Mouse (Mus musculus) midbrain, embryonic 11.5 days (tissue): ENCODE measurements around the gene Arl4d. TPM values are rescaled to one million over a fixed set of nuclear protein-coding genes. Genes with fewer than 3 reads are reported as not detected.
A peak's percentile ranks its signal among the peaks of the same experiment; 100 is the strongest.
"Not testable (repeated sequence)": the region's sequence is repeated elsewhere in the genome, so short reads cannot be mapped to it uniquely, and the experiment has no call there.

ENCODE experiments used
- ATAC-seq: fragments of 200-750 bp; cut with Nextera tagmentation; 2 replicates; pipeline ENCODE4 v1.8.0; 2017; ENCODE audit warnings: moderate TSS enrichment, moderate library complexity; ENCODE audit not compliant: low FRiP score
- DNase-seq: peaks from one replicate; pipeline ENCODE4 v3.0.0; 2015; ENCODE audit warnings: low spot score; ENCODE audit errors: missing footprints
- H3K27ac ChIP-seq: fragments of 300-500 bp; sonication (generic); 2 replicates; pipeline ENCODE4 v1.5.1; 2014; ENCODE audit warnings: low read depth, low read length
- H3K27me3 ChIP-seq: fragments of 300-500 bp; sonication (generic); 2 replicates; pipeline ENCODE4 v1.6.1; 2014; ENCODE audit warnings: mild to moderate bottlenecking, low read length, moderate library complexity, mixed read lengths; ENCODE audit not compliant: control insufficient read depth, insufficient read depth
- H3K36me3 ChIP-seq: fragments of 300-500 bp; sonication (generic); 2 replicates; pipeline ENCODE4 v1.6.1; 2014; ENCODE audit warnings: mild to moderate bottlenecking, low read length, moderate library complexity, mixed read lengths; ENCODE audit not compliant: control insufficient read depth, insufficient read depth
- H3K4me1 ChIP-seq: fragments of 300-500 bp; sonication (generic); 2 replicates; pipeline ENCODE4 v1.6.1; 2014; ENCODE audit warnings: low read length; ENCODE audit not compliant: control insufficient read depth, insufficient read depth
- H3K4me2 ChIP-seq: fragments of 300-500 bp; sonication (generic); 2 replicates; pipeline ENCODE4 v1.6.1; 2014; ENCODE audit warnings: mild to moderate bottlenecking, moderate library complexity
- H3K4me3 ChIP-seq: fragments of 300-500 bp; sonication (generic); 2 replicates; pipeline ENCODE4 v1.5.1; 2014; ENCODE audit warnings: low read depth, low read length
- H3K9ac ChIP-seq: fragments of 300-500 bp; sonication (generic); 2 replicates; pipeline ENCODE4 v1.6.1; 2014; ENCODE audit warnings: low read length
- H3K9me3 ChIP-seq: fragments of 300-500 bp; sonication (generic); 2 replicates; pipeline ENCODE4 v1.6.1; 2016; ENCODE audit warnings: low read length; ENCODE audit not compliant: control insufficient read depth
- WGBS: fragments of 180-500 bp; shearing (Covaris S2); extraction: QIAGEN DNeasy Blood & Tissue Kit; methylation state at CpG from one replicate; pipeline ENCODE4 v1.1.7; 2014; 5-methylcytosine and 5-hydroxymethylcytosine counted together
- polyA plus RNA-seq: library from polyadenylated mRNA; unstranded; fragments of >200 nt; fragmentation: Nextera tagmentation; extraction: Ambion mirVana; gene quantifications from 2 replicates; pipeline ENCODE4 v1.2.1, GENCODE M21; 2014

Arl4d gene
- polyA plus RNA-seq, 1 experiment from 2014 or later, result 3.9 TPM

DNA sequence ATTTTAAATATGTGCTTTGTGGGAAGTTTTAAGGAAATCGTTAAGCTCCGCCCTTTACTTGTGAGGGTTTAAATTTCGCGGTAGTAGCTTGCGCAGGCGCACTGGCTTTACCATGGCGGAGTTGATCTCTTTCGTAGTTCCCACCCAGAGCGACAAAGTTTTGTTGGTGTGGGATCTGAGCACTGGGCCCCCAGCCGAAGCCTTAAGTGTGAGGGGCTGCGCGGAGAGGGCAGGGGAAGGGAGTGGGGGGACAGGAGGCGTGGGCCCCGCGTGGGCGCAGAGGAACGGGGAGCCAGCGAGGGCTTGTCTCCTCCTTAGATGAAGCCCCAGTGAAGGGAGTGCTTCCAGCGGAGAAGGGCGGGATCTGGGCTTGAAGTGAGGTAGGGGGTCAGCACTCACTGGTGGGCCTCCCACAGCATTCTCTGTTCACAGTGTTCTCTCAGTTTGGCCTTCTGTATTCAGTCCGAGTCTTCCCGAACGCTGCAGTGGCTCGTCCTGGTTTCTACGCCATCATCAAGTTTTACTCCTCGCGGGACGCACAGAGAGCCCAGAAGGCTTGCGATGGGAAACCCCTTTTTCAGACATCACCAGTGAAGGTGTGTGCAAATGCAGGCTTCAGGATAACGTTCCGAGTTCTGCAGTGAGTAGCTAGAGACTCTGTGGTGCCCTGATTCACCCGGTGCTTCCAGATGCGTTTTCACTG, 37.3 kb upstream of the Arl4d start:
- Histone ChIP-seq H3K4me2 (peak overlapping the region; percentile 83), H3K27ac (peak overlapping the region; percentile 98), H3K4me1 (peaks cover 6% of the 10 kb centered on the region; the same call in 1 of the 2 replicates), H3K4me3 (peak overlapping the region; percentile 51), H3K27me3 (no peaks in the 10 kb centered on the region), H3K9me3 (no peaks in the 10 kb centered on the region), H3K9ac (peak overlapping the region; percentile 83), H3K36me3 (peaks cover 2% of the 10 kb centered on the region; the same call in 1 of the 2 replicates)
- ATAC-seq (peak; percentile 61), DNase-seq (peak; percentile 99)
- WGBS, result under 1% methylated on average over 33 of the region's 33 CpGs

DNA sequence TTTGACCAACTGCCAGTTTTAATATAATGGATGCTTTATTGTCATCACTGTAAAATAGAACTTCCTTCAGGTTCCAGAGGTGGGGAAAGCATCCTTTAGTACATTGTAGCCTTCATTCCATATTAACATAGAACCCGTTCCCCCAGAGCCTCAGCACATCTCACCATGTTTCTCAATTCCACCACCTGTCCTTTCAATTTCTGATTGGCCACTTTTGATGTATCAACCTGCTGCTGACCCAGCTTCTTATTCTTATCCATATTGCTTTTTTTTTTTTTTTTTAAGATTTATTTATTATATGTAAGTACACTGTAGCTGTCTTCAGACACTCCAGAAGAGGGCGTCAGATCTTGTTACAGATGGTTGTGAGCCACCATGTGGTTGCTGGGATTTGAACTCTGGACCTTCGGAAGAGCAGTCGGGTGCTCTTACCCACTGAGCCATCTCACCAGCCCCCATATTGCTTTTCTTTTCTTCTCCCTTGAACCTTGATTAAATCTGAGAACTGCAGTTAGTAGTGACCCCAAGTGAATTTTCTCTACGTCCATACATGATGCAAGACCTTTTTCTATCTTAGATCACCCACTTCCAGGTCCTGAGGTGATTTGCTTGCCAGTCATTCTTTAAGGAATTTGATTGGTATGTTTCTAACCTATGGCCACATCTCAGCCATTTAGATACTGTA, 36.5 kb upstream of the Arl4d start:
- not testable (repeated sequence) for DNase-seq, H3K9ac ChIP-seq, H3K27me3 ChIP-seq, ATAC-seq, H3K36me3 ChIP-seq, H3K4me1 ChIP-seq, H3K9me3 ChIP-seq
- H3K4me3 ChIP-seq, result peak overlapping the region; percentile 51; the same call in 1 of the 2 replicates
- peak overlapping the region; percentile 83 for H3K4me2 ChIP-seq
- H3K27ac ChIP-seq, result peak overlapping the region; percentile 98; the same call in 1 of the 2 replicates
- 74% methylated on average over 4 of the region's 5 CpGs for WGBS

DNA sequence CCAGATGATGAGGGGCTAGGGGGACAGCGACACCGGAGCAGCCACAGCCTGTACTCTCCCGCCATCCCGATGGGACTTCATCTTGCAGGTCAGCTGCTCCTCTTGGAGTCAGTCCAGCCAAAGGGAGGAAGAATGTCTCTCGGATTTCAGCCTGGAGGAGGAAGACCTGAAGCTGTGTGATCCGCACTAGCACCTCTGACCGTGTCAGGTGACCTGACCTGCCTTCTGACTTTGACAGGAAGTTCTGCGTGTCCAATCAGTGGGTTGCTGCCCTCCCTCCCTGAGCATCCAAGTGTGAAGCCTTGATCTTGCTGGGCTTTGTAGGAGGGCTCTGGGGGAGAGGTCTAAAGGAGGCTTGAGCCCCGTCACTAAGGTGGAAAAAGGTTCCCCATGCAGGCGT, 29.7 kb upstream of the Arl4d start:
- H3K27me3 ChIP-seq, result no peaks in the 10 kb centered on the region; the same call in 1 of the 2 replicates
- no peak overlapping the region for H3K27ac ChIP-seq
- WGBS, result 81% methylated on average over 10 of the region's 10 CpGs
- H3K9ac ChIP-seq, result no peak overlapping the region
- no peaks in the 10 kb centered on the region; the same call in 1 of the 2 replicates for H3K4me1 ChIP-seq
- DNase-seq (no peak), ATAC-seq (no peak)
- H3K36me3 ChIP-seq, result peaks cover 7% of the 10 kb centered on the region; the same call in 1 of the 2 replicates
- H3K9me3 ChIP-seq, result no peaks in the 10 kb centered on the region
- no peak overlapping the region for H3K4me3 ChIP-seq
- no peak overlapping the region for H3K4me2 ChIP-seq

DNA sequence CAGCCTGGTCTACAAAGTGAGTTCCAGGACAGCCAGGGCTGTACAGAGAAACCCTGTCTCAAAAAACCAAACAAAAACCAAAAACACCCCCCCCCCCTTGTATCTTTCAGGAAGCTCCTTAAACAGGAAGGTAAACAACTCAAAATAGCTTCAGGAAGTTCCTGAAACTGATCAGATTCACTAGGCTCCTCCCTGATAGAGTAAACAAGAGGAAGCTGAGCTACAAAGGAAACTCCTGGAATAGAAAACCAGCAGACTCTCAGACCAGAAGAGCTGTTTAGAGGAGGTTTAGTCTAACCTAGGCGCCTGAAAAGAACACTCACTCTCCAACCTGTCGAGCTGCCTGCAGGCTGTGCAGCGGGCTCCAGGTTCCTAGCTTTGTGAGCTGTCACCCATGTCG, 25.6 kb upstream of the Arl4d start:
- no peak overlapping the region for H3K27ac ChIP-seq
- H3K9ac ChIP-seq, result no peak overlapping the region
- no peak overlapping the region for H3K4me3 ChIP-seq
- DNase-seq (no peak), ATAC-seq (no peak)
- no peak overlapping the region for H3K4me2 ChIP-seq
- no peaks in the 10 kb centered on the region for H3K9me3 ChIP-seq
- peaks cover 2% of the 10 kb centered on the region; the same call in 1 of the 2 replicates for H3K4me1 ChIP-seq
- H3K27me3 ChIP-seq, result no peaks in the 10 kb centered on the region; the same call in 1 of the 2 replicates
- peaks cover 7% of the 10 kb centered on the region; the same call in 1 of the 2 replicates for H3K36me3 ChIP-seq
- WGBS, result 90% methylated on average over 4 of the region's 4 CpGs

DNA sequence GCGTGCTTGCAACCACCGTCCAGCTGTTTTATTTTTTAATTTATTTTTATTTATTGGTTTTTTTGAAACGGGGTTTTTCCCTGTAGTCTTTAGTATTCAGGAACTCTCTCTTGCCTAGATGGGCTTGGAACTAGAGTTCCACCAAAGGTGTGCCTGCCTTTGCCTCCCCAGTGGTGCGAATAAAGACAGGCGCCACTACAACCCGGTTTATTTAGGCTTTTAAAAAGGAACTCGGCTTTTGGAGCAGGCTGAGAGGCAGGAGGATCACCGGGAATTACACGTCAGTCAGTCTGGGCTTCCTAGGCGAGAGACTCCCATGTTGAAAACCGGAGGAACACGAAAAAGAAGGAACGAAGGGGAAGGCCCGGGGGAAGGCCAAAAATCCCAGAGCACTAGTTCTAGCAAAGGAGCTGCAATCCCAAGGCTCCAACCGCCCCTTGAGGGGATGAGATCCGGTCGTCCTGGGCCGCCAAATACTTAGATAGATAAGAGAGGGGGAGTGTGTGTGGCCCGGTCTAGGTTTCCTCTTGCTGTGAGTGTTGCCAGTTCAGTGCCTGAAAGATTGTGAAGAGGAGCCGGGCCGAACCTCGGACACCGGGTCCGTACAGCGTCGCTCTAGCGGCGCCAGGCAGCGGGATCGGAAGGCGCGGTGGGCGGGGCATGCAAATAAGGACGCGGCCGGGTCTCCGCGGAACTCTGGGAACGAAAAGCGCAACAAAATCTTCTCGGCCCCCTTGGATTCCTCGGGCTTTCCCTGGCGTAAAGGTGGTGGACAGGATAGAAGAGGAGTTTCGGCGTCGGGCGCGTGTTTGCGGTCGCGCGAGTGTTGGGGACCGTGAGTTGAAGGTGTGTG, 24.3 kb upstream of the Arl4d start:
- Histone ChIP-seq H3K27ac (peak overlapping the region; percentile 27), H3K4me2 (peak overlapping the region; percentile 41), H3K9ac (peak overlapping the region; percentile 61), H3K4me3 (peak overlapping the region; percentile 2; the same call in 1 of the 2 replicates)
- not testable (repeated sequence) for H3K4me1 ChIP-seq, H3K9me3 ChIP-seq, H3K36me3 ChIP-seq, H3K27me3 ChIP-seq
- WGBS, result 7% methylated on average over 51 of the region's 53 CpGs
- peak; percentile 73 for ATAC-seq
- peak; percentile 93 for DNase-seq

DNA sequence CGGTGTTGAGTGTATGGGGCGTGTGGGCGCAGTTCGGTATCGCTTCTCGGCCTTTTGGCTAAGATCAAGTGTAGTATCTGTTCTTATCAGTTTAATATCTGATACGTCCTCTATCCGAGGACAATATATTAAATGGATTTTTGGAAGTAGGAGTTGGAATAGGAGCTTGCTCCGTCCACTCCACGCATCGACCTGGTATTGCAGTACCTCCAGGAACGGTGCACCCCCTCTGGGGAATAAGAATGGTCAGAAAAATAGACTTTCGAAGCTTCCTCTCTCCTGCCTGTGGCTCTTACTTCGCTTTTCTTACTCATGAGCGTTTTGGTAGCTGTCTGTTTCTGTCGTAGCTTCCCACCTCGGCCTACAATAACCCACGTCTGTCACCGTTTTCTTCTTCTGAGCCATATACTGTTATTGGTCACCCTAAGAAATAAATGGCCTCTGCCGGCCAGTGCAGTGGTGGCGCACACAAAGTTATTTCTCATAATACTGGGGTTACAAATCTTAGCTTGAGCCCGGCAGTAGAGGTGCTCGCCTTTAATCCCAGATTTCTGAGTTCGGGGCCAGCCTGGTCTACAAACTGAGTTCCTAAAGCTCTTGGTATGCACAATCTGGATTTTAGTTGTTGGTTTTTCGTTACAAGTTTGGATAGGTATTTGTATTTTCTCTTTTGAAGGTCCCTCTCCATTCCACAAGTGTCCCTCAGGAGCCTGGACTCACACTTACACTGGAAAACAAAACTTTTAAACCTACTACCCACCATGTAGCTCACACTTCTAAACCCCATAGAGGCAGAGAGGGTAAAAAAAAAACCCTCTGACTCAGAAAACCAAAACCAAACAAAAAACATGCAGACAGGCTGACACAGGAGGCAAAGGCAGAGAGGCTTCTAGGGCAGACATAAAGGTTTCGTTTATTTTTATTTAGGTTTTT, 23.4 kb upstream of the Arl4d start:
- H3K9me3 ChIP-seq, H3K36me3 ChIP-seq, H3K4me1 ChIP-seq, H3K9ac ChIP-seq, H3K27ac ChIP-seq, H3K4me2 ChIP-seq, H3K4me3 ChIP-seq, H3K27me3 ChIP-seq: not testable (repeated sequence)
- peak; percentile 75 for ATAC-seq
- 7% methylated on average over 13 of the region's 26 CpGs for WGBS
- peak; percentile 92 for DNase-seq

DNA sequence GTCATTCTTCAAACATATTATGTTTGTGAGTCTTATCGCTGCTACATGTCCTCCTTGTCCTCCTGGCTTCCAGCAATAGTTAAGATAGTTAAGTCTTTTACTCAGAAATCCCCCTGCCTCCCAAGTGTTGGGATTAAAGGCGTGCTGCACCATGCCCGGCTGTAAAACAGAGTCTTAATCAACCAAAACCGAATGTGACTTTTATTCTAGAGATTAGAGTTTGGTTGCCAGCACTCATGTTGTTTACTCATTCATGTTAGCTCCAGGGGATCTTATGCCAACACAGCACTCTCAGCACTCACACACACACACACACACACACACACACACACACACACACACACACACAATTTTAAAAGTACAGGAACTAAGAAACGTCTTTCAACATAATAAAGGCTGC, 22.4 kb upstream of the Arl4d start:
- no peak for ATAC-seq
- H3K27me3 ChIP-seq, result no peaks in the 10 kb centered on the region; the same call in 1 of the 2 replicates
- WGBS, result 40% methylated on average over 5 of the region's 5 CpGs
- H3K4me2 ChIP-seq, result no peak overlapping the region
- H3K9me3 ChIP-seq, result no peaks in the 10 kb centered on the region
- DNase-seq, result no peak
- peaks cover 2% of the 10 kb centered on the region; the same call in 1 of the 2 replicates for H3K4me1 ChIP-seq
- no peak overlapping the region for H3K27ac ChIP-seq
- H3K36me3 ChIP-seq, result no peaks in the 10 kb centered on the region
- H3K9ac ChIP-seq, result no peak overlapping the region
- H3K4me3 ChIP-seq, result no peak overlapping the region

DNA sequence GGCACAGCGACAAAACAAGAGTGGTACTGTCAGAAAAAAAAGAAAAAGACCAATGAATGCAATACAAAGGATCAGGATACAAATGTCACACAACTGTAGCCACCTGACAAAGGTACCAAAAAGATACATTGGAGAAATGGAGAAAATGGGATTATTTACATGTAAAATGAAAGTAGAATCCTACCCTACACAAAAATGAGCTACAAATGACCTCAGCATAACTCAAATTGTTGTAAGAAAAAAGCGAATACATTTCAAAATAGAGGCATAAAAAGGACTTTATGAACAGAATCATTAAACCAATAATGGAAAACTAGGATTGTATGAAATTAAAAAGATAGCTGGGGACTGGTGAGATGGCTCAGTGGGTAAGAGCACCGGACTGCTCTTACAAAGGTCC, 20.8 kb upstream of the Arl4d start:
- Histone ChIP-seq H3K27me3 (no peaks in the 10 kb centered on the region), H3K4me3 (no peak overlapping the region), H3K4me2 (no peak overlapping the region), H3K36me3 (no peaks in the 10 kb centered on the region), H3K4me1 (peaks cover 2% of the 10 kb centered on the region; the same call in 1 of the 2 replicates), H3K27ac (no peak overlapping the region), H3K9ac (no peak overlapping the region), H3K9me3 (no peaks in the 10 kb centered on the region)
- DNase-seq (no peak), ATAC-seq (no peak)
- WGBS, result 63% methylated on average over 3 of the region's 3 CpGs
